Mouse (Mus musculus) cerebellum, postnatal 10 days (tissue): ENCODE data around the gene Pnma1.

Source experiments
- DNase-seq, 2 experiments: peaks; one replicate each; pipeline ENCODE4 v3.0.0; 2021; ENCODE audit warnings: mixed read lengths in 2 of 2

Gene Pnma1

DNA sequence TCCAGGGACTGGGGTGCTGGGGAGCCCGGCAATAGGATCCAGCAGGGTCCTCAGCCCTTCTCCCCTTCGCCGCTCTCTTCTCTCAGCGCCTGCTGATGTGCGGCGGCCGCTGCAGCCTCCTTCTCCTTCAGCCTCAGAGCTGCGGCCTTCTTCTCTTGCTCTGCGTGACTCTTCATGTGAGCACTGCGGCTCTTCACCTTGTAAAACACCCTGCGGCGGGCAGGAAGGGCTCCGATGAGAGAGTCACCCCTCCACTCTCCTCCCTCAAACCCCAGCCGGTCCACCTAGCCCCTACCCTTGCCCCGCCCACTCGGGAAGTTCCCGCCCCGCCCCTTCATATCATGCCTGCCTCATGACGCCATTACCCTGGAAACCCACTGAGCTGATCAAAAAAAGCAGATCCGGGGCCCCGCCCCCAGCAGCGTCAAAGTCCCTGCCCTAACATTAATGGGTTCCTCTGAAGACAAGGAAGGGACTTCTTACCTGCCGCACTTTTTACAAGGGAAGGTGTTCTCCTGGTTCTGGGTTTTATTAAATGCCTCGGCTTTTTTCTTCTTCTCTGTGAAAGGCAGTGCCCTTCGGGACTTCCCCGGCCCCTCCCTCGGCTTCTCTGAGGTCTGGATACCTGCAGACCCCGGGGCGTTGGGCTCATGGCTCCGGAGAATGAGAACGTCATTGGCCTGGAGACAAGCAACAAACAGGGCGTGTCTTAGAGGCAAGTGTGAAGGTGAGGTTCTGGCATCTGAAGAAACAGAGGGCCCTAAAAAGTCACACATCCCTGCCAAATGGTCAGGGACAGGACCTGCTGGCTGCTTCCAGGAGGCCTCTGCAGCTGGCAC lies 4.3 kb upstream of the Pnma1 start:
- peak in 1 of 2 experiments; percentile 28 for DNase-seq

GRCm38 (mm10) chr12:84151911-84152310 lies 3.6 kb upstream of the Pnma1 start:
- DNase-seq, result peak in 1 of 2 experiments; percentile 11

- DNase-seq, result peak in 1 of 2 experiments; percentile 51
Measured at GRCm38 (mm10) chr12:84150976-84151375, 2.7 kb upstream of the Pnma1 start.

- DNase-seq, result peak in 1 of 2 experiments; percentile 8
Measured at GRCm38 (mm10) chr12:84149971-84150370, 1.7 kb upstream of the Pnma1 start.

GRCm38 (mm10) chr12:84148622-84149012 lies 328 bp upstream of the Pnma1 start:
- DNase-seq, result no peak

- no peak for DNase-seq
Measured at GRCm38 (mm10) chr12:84142281-84143050, 5.8 kb downstream of the Pnma1 start.

DNA sequence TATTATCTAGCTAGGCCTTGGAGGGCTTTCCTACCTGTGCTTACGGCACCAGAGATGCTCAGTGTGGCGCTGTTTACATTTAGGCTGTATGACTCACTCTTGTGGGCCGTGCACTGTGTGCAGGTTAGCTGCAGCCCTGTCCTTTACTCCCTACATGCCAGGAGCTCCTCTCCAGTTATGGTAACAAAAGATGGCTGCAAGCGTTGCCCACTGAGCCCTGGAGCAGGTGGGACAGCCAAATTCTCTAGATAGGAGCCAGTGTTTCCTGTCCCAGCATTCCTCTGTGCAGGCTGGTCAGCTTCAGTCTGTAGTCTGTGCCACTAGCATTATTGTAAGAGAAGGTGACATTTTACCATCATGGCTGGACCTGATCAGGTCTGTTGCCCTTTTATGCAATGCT lies 7.0 kb downstream of the Pnma1 start:
- DNase-seq, result no peak

- DNase-seq, result no peak
Measured at GRCm38 (mm10) chr12:84140135-84140534, 8.2 kb downstream of the Pnma1 start.

- no peak for DNase-seq
Measured at GRCm38 (mm10) chr12:84137131-84137530, 11.2 kb downstream of the Pnma1 start.

DNA sequence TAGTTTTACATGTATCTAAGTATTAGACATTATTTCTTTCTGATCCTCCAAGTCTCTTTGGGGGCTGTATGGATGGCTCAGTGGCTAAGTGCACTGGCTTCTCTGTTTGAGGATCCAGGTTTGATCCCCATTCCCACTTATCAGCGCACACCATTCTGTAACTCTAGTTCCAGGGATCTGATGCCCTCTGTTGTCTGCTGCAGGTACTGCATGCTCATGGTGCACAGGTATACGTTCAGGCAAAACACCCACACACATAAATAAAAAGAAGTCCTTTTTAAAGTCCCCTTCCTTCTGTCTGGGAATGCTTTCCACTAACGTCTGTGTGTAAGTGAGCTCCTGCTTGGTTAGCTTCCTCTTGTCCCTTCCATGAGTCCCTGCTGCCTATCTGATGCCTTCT lies 16.0 kb downstream of the Pnma1 start:
- DNase-seq, result peak; percentile 46 to 63

DNA sequence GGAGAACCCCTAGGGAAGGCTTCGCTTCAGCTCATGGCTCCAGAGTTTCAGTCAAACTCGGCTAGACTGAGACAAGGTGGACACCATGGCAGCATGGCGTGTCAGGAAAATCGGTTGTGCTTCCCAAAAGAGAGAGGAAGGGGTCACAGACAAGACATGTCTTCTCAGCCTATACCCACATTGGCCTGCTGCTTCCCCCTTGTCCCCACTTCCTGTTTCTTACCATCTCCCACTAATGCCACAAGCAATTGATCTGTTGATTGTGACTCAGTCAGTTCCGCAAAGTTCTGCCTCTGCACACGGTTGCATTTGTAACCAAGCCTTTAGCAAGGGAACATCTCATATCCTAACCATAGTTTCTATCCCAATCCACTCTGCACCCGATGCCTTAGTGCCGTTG lies 18.4 kb downstream of the Pnma1 start:
- DNase-seq, result no peak

DNA sequence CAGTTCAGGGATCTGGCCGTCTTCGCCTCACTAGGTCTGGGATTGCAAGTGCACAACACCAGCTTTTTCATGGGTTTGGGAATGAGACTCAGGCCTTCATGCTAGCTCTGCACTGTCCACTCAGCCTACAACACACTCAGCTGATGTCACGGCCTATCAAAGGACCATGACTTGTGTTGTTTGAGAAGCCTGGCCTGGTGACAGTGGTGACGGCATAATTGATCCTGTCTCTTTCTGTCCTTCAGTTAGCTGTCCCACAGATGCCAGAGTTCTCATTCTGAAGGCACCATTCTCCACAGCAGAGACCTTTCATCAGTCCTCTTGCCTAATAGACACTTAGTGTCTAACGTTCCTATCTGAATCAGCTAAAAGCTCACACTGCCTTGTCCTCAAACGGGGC lies 19.7 kb downstream of the Pnma1 start:
- no peak for DNase-seq

GRCm38 (mm10) chr12:84126899-84127298 lies 21.4 kb downstream of the Pnma1 start:
- DNase-seq, result no peak

- no peak for DNase-seq
Measured at GRCm38 (mm10) chr12:84125892-84126291, 22.4 kb downstream of the Pnma1 start.

GRCm38 (mm10) chr12:84119584-84119983 lies 28.7 kb downstream of the Pnma1 start:
- no peak for DNase-seq

DNA sequence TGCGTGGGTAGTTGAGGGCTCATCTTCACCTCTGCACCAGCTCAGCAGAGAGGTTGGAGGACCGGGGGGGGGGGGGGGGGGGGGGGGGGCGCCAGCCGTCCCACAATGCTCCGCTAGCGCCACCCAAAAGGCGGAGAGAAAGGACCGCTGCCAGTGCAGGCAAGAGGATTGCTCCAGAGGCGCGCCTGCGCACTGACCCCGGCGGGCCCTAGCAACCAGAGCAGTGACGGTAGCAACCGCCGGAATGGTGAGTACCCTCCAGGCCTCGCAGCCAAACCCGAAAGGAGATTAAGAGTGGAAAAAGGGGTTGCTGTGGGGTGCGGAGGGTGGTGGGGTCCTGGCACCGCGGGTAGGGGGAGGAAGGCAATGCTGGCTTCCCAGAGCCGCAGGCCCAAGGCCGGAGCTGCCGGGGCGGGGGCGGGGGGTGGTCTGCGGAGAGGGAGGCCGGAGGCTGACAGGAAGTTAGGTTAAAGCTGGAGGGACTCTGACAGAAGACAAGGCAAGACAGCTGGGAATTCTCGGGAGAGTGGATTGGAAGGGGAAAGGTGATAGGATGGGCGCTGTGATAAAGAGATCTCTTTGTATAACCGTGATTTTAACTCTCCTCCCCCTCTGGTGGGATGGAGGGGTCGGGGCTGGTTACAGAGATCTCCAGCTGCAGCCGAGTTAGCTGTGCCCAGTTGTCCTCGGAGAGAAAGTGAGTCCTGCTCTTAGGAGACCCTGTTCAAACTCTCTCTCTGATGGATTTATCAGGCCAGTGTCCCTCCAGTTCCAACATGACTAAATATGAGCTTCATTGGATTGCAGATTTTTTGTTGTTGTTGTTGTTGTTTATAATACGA lies 33.9 kb downstream of the Pnma1 start, which contains the start of gene Dnal1:
Dnal1 (plus strand) TSS at position 214 of the 842 bp plus-strand sequence.
- peak; percentile 92 to 96 for DNase-seq

DNA sequence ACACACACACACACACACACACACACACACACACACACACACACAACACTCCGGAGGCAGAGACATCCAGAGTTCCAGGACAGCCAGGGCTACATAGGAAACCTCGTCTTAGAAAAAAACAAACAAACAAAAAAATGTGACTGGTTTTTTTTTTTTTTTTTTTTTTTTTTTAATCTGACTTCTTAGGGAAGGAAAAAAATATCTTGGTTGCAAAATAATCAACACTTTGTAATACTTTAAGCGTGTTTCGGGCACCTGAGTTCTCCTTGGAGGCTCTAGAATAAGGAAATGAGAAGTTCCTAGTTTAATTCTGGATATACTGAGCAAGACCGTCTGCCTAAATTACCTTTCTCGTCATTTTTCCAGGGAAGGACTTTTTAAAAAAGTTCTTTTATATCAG lies 34.6 kb downstream of the Pnma1 start:
- DNase-seq, result no peak

DNA sequence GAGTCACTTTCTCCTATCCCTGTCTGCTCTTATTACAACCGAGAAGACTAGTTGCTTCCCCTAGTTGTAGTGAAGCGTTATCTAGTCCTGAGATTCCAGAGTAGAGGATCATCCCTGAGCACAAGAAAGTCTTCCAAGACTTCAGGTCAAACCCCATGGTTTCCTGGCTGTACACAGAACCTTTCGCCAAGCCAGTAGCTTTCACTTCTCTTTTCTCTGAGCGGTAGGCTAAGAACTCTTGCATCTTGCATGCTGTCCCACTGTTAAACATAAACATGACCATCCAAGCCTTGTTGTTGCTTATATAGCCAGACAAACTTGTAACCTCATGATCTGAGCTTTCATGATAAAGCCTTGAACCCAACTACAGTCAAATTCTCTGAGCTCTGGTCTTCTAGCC lies 37.5 kb downstream of the Pnma1 start:
- no peak for DNase-seq

GRCm38 (mm10) chr12:84109924-84110323 lies 38.4 kb downstream of the Pnma1 start:
- DNase-seq, result no peak

GRCm38 (mm10) chr12:84107692-84108091 lies 40.6 kb downstream of the Pnma1 start:
- DNase-seq, result no peak

DNA sequence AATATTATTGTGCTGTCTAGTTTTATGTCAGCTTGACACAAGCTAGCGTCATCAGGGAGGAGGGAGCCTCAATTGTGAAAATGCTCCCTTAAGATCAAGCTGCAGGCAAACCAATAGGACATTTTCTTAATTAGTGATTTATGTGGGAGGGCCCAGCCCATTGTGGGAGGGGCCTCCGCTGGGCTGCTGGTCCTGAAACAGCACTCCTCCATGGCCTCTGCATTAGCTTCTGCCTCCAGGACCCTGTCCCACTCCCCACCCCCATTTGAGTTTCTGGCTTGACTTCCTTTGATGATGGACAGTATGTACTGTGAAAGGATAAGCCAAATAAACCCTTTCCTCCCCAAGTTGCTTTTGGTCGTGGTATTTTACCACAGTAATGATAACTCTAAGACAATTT lies 41.3 kb downstream of the Pnma1 start:
- no peak for DNase-seq

GRCm38 (mm10) chr12:84101493-84101845 lies 46.8 kb downstream of the Pnma1 start:
- DNase-seq, result no peak
